Mouse (Mus musculus) hematopoietic stem cell, adult 5-6 weeks (primary cell): ENCODE data around the gene Slc2a12. TPM values are rescaled to one million over a fixed set of nuclear protein-coding genes. Genes with fewer than 3 reads are reported as not detected.
A peak's percentile ranks its signal among the peaks of the same experiment; 100 is the strongest.

Experiments
- ATAC-seq, 2 experiments: fragments of 125-278 bp in 1 of 2; replicated peaks in 1 of 2; 2 replicates each; pipeline ENCODE4 v1.8.0; 2016 to 2017; ENCODE audit warnings: inconsistent platforms in 2 of 2, mild to moderate bottlenecking in 2 of 2, moderate number of reproducible peaks in 2 of 2, low read depth in 1 of 2, moderate TSS enrichment in 1 of 2; ENCODE audit not compliant: low FRiP score in 2 of 2, poor library complexity in 2 of 2, severe bottlenecking in 2 of 2, insufficient read depth in 1 of 2, low TSS enrichment in 1 of 2
- total RNA-seq: library from RNA; stranded (forward); fragments of 172-1452, 232-1000 nt; gene quantifications from 2 replicates; pipeline ENCODE4 v1.2.3, GENCODE M21; 2017

Gene Slc2a12
- total RNA-seq, 1 experiment from 2014 or later = 0.10 TPM

DNA sequence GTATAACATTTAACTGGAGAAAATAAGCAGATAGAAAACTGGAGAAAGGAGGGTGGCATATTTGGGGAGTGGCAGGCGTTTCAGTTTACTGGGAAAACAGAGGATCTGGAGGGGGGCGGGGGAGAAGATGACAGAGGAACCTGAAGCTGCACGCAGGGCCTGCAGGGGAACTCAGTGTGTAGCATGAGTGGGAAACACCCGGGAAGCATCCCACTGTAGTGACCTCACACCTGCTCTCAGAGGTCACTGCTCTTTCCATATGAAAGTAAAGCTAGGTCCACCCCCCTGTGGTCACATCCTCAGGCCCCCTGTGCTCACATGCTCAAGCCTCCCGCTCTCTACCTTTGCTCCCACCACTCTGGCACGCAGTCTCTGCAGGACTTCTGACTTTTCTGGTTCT lies 9.0 kb downstream of the Slc2a12 start:
- ATAC-seq = no peak

DNA sequence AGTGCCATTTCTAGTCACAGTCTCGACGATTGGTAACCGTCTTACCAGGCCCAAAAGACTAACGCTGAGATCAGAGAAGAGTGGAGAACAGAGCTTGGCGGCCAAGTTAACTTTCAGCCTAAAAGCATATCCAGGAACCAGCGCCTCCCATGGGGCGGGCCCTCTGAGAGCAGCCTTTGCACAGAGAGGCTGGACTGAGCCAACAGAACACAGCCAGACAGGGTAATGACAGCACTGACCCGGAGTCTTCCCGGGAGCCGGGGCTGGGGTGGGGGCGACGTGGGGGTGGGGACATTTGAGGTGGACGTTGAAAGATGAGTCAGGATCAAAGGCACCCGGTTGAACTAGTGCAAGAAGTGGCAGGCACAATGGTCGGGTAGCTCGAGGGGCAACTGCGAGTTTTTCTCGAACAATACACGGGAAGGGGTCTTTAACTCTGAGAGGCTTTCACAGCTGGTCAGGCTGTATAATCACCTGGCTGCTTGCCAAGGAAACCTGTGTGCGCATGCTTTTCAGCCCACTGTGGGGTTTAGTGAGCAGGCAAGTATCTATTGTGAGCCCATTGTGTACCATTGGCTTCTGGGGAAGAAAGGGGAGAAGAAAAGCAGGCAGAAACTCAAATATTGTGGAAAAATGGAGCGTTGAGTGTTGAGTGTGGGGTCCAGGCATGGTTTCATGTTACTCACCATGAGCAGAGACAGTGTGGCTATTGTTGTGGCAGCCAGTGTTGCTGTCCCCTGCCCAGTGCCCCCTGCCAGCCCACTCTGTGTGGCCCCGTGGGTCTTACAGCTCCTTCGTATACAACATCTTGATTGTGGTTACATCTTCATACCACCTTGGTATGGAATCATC lies 13.9 kb downstream of the Slc2a12 start:
- no peak for ATAC-seq

DNA sequence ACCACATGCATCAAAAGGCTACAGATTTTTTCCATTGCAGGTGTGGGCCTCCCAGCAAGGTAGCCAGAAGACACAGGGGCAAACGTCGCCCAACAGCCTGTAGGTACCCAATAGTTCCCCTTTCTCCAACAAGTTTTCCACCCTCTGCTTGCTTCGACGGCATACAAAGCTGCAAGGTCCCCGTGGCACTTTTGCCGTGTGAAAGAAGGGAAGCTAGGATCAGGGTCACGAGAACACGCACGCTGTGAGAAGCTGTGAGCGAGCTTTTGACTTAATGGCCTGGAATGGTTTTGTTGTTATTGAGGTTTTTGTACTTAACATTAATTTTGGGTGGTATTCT lies 14.5 kb downstream of the Slc2a12 start:
- ATAC-seq = no peak

DNA sequence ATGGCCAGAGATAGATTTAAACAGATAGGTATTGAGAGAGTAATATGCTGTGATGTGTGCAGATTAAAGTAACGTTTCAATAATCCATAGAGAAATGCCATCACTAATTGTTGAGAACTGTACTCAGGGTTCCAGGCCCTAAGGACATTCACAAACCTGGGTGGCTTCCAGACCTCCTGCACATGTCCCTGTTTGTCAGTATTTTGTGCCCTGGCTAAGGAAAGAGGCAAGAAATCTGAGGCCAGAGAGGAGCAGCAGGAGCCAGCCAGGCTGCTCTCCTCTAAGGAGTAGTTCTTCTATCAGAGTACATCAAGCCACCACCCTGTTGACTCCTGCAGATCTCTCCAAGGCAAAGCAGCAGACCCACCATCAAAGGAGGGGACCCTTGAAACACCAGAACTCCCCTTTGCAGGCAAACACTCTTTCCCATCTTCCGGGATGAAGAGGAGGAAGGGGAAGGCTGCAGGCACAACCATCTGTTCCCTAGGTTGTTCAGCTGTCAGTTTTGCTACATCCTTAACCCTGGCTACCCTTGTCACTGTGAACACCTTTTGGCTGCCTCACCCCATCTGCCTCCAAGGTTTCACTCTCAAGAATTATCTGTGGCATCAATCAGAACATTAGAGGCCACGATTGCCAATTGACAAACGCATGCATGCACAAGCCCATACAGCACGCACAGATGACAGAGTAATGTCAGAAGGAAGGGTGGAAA lies 15.6 kb downstream of the Slc2a12 start:
- no peak for ATAC-seq

DNA sequence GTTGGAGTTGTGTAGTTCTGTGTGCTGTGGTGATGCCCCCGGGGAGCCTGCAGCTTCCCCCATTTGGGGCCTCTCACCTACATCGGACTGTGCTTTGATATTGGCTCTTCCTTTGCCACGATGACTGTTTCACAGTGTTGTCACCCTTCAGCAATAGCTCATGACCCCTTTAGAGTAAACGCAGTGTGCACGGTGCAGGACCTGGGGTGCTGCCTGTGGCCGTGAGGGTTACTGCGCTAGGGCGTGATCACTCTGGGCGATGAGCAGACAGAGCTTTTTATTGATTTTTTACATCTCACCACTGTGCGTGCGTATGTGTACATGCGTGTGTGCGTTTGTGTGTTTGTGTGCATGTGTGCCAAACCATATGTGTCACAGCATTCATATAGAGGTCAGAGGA lies 23.7 kb downstream of the Slc2a12 start:
- no peak for ATAC-seq

DNA sequence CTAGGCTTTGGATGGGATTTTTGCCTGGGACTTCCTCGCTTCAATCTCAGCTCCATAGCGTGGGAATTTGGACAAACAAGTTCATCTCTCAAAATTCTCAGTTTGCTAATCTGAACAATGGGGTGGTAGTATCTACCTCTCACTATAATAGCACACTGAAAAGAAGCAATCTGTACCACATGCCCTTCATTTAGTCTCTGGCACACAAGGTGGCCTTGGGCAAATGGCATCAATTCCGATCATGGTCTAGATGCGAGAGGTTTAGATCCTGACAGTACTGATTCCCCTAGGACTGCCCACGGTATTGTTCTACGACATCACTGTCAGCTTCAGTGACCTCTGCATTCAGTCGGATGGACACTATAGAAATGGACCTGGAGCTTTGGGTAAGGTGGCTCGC lies 29.4 kb downstream of the Slc2a12 start:
- no peak for ATAC-seq

DNA sequence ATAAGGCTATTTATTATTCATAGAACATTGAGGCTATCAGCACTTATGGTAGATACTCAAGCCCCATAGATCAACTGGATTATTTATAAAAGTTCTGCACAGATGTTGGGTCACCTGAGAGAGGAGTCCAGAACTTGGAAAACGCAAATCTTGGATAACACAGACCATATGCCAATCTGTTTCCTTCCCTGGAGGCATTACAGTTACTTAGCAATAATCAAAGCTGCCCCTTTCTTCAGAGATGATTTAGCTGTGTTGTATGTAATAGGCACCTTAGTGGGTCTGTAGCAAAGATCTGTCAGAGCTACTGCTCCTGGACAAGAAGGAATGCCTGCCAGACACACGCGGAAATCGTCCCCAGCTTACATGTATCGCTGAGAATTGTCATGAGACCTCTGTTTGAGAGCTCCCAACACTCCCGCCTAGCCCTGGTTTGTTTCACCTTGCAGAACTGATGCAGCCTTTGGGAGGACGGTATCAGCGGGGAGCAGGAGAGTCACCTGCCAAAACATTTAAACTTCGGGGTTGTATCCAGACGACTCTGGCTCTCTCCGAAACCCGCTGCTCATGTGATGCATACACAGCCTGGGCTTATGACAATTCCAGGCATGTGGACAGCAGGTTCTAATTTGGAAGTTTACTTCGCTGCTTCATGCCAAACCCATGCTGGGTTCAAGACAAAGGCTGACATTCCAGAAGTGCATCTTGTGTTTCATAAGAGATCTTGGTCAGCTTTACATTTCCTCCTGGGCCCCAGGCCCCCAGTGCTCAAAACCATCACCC lies 31.2 kb downstream of the Slc2a12 start:
- ATAC-seq = no peak

DNA sequence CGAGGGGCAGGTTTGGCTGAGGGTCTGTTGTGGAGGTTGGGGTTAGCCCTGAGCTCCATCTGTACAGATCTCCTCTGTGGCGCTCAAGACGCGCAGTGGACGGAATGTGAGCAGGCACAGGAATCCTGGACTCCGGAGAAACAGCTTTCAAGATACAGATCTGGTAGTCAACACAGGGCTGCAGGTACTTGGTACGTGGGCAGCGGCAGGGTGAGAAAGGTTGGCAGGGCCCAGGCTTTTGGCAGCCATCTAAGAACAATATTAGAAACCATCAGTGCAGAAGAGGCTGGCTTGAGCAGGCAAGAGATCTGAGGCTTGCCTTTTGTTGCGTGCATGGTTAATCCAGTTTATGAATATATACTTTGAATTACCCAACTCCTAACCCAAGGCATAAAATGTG lies 51.4 kb downstream of the Slc2a12 start:
- no peak for ATAC-seq

DNA sequence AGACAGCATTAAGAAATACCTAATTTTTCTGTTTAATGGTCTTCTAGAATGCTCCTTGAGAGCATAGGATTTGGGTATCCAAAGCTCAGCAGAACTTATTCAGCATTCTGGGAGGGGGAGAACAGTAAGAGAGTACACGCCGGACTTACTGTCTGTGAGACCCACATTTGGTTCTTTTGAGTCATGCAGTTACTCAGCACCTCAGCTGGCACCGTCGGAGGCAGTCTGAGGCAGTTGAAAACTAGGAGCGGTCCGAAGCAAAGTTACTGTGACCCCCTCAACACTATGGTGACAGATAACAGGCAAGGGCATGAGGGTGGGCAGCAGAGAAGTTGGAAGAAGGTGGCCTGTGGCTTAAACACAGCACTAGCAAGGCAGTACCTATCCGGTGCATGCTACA lies 52.1 kb downstream of the Slc2a12 start:
- no peak for ATAC-seq

DNA sequence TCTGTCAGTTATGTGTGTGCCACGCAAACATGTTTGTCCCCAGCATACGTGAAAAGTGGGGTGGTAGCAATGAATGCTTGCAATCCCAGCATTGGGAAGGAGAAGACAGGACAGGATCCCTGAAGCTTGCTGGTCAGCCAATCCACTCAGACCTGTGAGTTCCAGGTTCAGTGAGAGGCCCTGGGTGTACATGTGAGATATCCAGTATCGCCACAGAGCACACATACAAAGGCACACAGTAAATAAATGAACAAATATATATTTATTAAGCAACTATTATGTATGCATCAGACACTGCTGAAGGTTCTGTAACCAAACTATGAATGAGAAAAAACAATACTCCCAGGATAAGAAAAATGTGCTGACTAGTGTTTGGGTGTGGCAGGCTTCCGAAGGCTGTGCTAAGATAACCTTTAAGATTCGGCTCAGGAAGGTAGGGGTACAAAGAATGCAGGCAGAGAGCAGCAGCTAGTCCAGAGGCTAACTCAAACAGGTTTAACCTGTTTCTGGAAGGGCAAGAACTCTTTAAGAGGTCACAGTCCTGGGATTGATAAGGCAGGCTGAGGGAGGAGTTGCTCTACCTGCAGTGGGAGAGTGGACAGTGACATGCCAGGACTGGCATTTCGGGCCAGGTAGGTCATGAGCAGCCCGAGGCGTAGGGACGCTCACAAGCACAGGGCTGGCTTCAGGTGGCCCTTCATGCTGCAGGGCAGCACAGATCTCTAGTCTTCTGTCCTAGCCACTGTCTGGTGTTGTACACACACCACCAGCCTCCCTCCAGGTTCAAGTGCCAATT lies 53.5 kb downstream of the Slc2a12 start:
- ATAC-seq = no peak

DNA sequence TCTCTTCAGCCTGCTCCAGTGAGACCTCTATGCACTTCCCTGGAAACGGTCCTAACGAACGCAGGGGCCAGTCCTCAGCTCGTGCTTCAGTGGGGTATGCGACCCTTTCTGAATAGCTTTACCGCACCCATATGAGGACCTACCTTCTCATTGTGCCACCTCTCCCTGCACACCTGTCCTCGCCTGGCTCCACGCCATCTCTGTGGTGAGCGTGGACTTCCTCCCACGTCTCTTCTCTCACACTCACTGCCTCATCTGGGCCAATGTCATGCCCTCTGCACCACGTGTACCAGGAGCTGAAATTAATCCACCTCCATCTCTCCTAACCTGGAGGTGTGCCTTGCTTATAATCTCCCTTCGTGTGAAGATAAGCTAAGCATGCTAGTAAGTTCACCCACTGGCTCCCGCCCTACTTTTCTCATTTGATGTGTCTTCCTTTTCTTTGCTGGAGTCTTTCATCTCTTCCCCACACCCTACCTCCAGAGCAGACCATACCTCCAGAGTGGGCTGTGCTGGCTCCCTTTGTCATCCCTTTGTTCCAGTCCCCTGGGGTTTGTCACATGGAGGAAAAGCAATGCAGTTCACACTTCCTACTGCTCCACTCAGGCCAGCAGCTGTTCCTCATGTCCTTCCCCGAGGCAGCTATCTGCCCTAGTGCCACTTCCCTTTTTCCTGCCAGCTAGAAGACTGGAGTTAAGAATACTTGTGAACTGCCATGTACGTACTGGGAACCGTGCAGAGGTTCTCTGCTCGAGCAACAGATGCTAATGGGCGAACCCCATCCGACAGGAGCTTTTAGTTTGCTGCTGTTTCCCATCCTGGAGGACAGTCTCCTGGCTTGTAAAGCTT lies 54.9 kb downstream of the Slc2a12 start:
- ATAC-seq = peak; percentile 76 to 82

DNA sequence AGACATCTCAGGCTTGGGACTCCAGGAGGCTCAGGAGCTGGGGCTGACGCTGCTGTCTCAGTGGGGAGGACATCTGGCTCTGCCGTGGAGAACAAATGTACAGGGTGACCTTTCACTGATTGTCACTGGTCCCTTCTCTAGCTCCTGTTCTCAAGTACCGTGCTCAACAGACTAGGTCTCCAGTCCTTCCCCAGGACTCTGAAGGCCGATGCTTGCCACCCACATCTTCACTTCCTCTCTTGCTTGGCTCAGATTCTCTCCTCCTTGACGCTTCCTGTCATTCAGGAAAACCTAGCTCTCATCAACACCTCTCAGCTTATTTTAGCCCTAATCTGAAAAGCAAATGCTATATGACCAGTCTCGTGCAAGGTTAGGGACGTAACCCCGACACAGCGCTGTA lies 56.0 kb downstream of the Slc2a12 start:
- ATAC-seq = no peak

DNA sequence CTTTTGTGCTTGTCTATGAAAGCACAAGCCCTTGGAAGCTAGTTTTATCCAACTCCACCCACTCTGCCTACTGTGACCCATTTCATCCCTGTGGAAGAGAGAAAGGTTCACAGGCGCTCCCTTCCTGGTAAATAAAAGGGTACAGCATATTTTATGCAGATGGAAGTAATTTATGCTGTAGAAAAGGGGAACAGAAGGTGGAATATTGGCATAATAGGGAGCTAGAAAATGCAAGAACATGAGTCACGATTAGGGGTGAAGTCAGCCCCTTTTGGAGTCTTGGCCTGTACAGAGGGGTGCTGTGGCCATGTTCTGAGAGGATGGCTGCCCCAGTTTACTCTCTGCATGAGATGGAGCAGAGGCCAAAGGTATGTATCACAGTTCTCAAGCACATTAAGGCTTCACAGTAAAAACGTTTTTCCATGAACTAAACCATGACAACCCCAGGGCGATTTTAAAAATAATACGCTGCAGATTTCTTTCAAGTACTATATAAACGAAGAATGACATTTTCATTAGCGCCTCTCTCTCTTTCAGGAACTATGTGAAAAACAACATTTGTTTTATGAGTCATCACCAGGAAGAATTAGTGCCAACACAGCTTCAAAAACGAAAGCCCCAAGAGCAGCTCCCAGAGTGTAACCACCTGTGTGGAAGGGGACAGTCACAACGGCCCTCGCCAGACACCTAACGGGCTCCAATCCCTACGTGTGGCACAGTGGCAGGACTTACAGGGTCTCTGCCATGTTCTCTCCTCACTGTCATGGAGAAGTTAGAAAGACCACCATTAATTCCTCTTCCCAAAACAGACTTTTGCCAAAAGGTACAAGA lies 56.9 kb downstream of the Slc2a12 start:
- no peak for ATAC-seq

DNA sequence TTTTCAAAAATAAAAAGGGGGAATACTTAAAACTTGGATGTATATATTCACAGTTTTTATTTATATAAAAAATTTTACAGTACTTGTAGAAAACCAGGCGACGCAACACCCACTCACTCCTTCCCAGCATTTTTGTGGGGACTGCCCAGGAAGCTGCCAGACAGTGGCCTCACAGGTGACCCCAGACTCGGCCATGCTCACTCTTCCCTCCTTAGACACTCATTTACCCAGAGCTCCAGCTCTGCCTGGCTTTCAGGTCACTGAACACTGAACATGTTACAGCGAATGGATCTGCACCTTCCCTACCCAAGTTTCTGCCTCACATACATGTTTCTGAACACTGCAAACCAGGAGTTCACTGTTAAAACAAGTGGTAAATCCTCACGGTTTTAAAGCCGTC lies 59.0 kb downstream of the Slc2a12 start:
- no peak for ATAC-seq

DNA sequence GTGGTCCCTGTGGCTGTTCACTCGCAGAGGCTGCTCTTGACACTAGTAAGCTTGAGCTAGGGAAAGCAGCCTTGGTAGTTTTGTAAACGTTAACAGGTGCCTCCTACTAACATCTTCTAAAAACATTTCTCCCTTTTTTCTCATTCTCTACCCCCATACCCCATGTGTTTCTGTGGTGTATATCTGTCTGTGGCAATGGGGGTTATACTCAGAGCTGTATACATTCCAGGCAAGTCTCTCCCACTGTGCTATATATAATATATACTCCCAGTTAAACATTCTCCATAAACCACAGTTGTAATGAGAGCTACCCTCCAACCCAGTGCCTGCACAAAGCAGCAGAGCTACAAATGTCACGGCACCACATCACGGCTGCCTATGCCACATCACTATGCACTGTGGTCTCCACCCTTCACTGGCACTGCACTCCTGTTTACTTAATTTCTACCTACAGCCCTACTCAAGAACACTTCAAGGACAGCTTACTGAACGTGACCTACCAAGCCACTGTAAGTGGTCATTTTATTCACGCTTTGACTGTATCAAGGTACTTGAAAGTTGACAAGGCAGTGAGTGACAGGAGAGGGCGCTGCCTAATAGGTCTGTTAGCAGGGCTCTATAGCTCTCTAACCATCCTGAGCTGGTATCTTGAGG lies 63.5 kb downstream of the Slc2a12 start:
- ATAC-seq = no peak
